Mouse (Mus musculus) activated CD4-positive, CD25-positive, alpha-beta regulatory T cell, adult 4 months (primary cell): ENCODE data around the gene Gm17689. TPM values are rescaled to one million over a fixed set of nuclear protein-coding genes. Genes with fewer than 3 reads are reported as not detected.

Experiments
- ATAC-seq: one replicate; pipeline ENCODE4 v1.8.0; 2017
- polyA plus RNA-seq, 2 experiments: library from polyadenylated mRNA; unstranded; fragments of 100-300 nt; shearing (Covaris generic); gene quantifications; one replicate each; pipeline ENCODE4 v1.2.1; 2017

Gm17689 gene
- polyA plus RNA-seq: not detected

- ATAC-seq: no peak
These were observed at the start of gene Gm17689 for GRCm38 (mm10) chr9:36582535-36582934. Gene Gm17689, minus strand, starts transcription at chr9:36582635.

DNA sequence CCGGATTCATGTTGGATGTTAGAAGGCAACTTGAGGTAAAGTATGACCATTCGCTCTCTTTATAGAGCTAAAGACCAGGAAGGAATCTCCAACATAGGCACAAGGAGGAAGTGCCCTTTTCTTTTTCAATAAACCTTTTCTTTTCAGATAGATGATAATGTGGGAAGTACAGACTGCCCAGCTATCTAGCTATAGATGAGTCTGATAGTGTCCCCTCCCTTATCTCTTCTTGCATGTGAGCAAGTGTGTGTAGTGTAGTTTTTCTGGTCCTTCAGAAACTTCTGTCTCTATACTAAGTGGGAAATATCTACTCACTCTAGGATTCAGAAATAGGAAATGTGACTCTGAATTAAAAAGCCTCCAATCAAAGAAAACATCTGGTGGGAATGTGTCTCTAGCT is 40.6 kb downstream of the Gm17689 start, which contains the start of gene Gm5615:
Gene Gm5615 (minus strand): TSS at position 101 of the 400 bp plus-strand sequence.
- no peak for ATAC-seq

Other genes starting within 250 kb of the Gm17689 start
- gene Gm7257, start 150.8 kb downstream of the Gm17689 start, polyA plus RNA-seq: not detected
- not detected for gene Gm9513, start 107.0 kb downstream of the Gm17689 start, polyA plus RNA-seq
- gene Gm5615, start 40.7 kb downstream of the Gm17689 start, polyA plus RNA-seq: not detected
- gene A630095E13Rik, start 60.7 kb upstream of the Gm17689 start, polyA plus RNA-seq: not detected
- gene Acrv1, start 110.6 kb upstream of the Gm17689 start, polyA plus RNA-seq: not detected
- gene Chek1, start 144.4 kb upstream of the Gm17689 start, polyA plus RNA-seq: 10 to 100 TPM; 10.5 to 11.3 TPM
- 100 to 1,000 TPM; 173 to 230 TPM for gene Stt3a, start 185.0 kb upstream of the Gm17689 start, polyA plus RNA-seq
- gene Ei24, start 214.8 kb upstream of the Gm17689 start, polyA plus RNA-seq: 10 to 100 TPM; 12.0 to 15.3 TPM
- not detected for gene Fez1, start 239.2 kb upstream of the Gm17689 start, polyA plus RNA-seq